Mouse (Mus musculus) left cerebral cortex, adult 18-20 months (tissue): ENCODE measurements around the gene Pdzrn3. TPM values are rescaled to one million over a fixed set of nuclear protein-coding genes. Genes with fewer than 3 reads are reported as not detected.

Source experiments
- DNase-seq, 2 experiments: peaks; one replicate each; pipeline ENCODE4 v3.0.0; 2021 to 2022; ENCODE audit warnings: low spot score in 2 of 2, mixed read lengths in 1 of 2
- total RNA-seq, 2 experiments: library from RNA; stranded (reverse); gene quantifications; 2 replicates each; pipeline ENCODE4 v1.2.3; 2021

Pdzrn3 gene
- total RNA-seq, 2 experiments from 2014 or later = 38.6 to 48.1 TPM

- no peak for DNase-seq
Observed at GRCm38 (mm10) chr6:101296280-101296679, 81.4 kb downstream of the Pdzrn3 start.

DNA sequence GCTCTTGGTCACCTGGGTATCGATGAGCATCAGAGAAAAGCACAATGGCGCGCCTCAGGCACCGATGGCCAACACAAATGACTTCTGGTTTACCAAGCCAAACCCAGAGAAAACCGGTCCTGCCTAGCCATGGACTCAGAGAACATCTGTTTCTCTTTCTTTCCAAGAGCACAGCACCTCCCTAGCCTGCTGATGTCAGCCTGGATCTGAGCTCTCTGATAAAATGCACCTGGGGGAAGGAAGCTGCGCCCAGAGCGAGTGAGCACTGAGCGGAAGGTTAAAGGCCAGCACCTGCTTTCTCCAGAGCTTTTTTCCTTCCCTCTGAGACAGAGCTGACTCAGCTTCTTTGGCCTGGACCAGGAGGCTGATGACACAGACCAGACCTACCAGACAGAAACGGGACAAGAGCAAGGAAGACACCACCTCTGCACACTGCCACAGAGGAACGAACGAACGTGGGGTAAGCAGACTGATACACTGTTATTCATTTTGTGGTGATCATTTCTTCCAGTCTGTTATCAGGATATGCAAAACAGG lies 84.6 kb downstream of the Pdzrn3 start:
- DNase-seq = no peak

DNA sequence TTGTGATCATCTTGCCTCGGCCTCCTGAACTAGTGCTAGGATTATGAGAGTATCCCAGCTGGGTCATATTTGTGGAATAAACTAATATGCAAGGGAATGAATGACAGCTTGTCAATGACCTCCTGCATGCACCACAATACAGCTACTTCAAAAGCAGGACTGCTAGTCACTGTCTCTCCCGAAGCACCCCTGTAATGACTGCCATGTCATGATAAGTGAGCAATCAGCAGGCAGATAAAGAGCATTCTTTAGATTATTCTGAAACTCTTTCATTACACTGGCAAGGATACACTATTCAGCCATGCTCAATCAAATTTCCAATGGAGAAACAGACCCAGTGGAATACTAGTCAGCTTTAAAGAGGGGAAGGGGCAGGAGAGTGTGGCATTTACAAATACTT lies 85.8 kb downstream of the Pdzrn3 start:
- no peak for DNase-seq

- no peak for DNase-seq
Observed at GRCm38 (mm10) chr6:101290160-101290559, 87.5 kb downstream of the Pdzrn3 start.

- peak; percentile 27 to 57 for DNase-seq
Observed at GRCm38 (mm10) chr6:101289428-101289827, 88.3 kb downstream of the Pdzrn3 start.

GRCm38 (mm10) chr6:101287566-101288173 lies 90.0 kb downstream of the Pdzrn3 start:
- DNase-seq = no peak

GRCm38 (mm10) chr6:101287077-101287476 lies 90.6 kb downstream of the Pdzrn3 start:
- DNase-seq = no peak

DNA sequence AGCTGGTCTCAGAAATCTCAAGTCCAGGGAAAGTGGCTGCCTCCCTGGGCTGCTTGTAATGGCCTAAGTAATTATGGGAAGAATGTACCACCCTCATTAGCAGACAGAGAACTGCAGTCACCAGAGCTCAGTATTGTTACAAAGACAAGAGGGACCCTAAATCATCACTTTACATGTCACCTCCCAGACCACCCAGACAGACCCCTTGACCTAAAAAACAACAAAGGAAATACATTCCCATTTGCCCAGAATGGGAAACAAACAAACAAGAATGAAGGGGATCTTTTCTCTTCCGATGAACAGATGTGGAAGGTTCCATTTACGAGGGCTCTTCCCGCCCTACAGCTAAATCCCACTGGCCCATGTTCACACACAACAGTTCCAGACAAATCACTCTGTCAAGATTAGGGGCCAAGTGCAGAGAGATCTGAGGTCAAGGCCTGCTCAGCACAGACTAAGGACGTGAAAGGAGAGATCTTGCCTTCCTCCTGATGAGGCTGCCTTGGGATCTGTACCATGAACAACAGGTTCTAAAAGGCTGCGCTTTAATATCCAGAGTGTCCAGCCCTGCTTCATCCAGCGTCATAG lies 93.2 kb downstream of the Pdzrn3 start:
- DNase-seq = no peak

DNA sequence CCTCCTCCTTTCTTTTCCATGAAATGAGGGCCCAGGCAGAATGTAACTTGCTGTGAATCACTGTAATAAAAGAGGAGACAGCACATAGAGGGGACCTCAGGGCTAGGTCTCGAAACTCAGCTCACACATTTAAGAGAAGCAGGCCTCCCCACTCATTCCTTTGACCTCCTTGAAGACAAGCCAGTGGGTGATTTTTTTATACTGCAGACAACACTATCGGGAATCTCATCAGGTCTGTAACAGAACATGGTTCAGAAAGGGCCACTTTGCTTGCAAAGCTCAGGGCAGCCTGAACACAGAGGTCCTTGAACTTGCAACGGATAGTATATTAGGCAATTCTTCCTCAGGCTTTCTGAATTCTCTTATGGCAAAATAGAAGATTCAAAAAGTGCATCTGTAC lies 93.8 kb downstream of the Pdzrn3 start:
- DNase-seq = no peak

DNA sequence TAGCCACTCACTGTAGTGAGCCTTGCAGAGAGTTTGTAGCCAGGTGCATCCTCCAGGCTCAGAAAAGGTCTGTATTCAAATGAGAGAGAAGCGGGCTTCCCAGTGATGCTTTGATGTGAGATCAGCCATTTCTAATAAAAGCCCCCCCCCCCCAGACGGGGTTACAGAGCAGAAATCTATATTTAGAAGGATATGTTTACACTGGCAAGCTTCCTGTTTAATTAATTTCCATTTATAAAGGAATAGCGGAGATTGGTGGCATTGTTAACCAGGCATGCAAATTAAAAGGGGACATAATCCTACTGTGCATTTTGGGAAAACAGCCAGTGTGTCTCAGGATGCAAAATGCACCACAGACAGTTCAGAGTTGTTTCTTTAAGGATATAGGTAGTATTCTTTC lies 96.1 kb downstream of the Pdzrn3 start:
- DNase-seq = no peak

GRCm38 (mm10) chr6:101280811-101281218 lies 96.9 kb downstream of the Pdzrn3 start:
- no peak for DNase-seq

GRCm38 (mm10) chr6:101278286-101278932 lies 99.3 kb downstream of the Pdzrn3 start:
- DNase-seq = peak in 1 of 2 experiments; percentile 34

- no peak for DNase-seq
Observed at GRCm38 (mm10) chr6:101276261-101276660, 101.4 kb downstream of the Pdzrn3 start.

DNA sequence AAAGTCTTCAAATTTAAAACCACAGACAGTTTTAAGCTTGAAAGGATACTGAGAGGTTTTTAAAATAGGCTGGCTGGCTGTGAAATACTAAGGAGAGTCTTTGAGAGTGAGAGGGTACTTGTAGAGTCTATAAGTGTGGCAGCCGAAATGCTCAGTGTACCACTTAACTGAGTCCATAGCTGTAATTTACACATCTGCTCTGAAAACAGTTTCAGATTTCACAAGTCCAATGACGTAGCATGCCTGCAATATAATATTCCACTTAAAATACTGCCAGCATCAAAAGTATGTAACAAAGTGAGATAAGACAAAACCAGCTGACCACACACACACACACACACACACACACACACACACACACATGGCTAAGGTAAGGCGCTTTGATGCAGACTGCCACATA lies 101.9 kb downstream of the Pdzrn3 start:
- DNase-seq = no peak

GRCm38 (mm10) chr6:101274846-101275245 lies 102.9 kb downstream of the Pdzrn3 start:
- no peak for DNase-seq

DNA sequence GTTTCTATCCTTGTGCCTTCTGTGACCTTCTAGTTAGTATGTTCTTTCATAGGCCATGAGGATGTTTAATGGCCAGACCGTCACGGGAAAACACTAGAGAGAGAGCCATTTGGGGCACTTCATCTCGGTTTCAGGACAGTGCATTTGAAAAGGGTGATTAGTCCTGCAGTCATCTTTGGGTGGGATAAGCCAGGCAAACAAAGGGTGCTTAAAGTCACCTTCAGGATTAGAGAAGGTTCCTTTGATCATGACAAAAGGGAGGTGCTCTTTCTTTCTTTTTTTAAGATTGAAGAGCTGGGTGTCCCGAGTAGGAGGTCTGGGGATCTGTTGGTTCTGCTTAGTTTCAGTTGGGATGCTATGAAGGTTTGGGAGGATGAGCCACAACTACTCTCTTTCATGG lies 105.4 kb downstream of the Pdzrn3 start:
- DNase-seq = no peak

DNA sequence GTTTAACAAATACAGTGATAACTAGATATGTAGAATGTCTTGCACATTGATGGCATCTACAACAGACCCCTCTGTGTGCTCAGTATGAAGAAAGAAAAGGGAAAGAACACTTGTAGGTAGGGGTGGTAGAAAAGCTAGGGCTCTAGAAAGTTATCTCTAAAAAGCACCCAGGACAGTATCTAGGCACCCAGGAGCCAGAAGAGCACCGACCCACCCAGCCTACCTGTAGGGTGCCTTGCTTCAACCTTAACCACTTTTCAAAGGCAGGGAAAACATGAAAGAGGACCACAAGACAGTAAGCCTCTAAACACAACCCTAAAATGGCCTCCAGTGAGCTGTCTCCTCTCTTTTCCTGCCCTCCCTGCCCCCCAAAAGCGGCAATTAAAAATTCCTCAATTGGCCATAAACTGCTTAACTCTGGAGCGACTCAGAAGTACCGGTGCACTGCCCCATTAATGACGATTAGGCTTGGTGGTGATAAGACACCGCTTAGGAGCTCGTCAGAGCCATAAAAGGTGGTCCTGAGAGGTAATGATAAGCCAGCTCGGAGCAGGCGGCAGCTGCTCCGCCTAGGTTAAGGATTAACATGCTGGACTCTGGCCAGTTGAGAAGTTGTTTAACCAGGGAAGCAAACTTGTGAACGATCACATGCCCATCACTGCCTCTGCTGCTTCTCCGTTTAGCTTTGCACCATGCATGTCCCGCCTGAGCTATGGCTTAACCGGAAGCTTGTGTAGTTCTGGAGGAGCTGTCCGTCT lies 106.1 kb downstream of the Pdzrn3 start:
- no peak for DNase-seq

DNA sequence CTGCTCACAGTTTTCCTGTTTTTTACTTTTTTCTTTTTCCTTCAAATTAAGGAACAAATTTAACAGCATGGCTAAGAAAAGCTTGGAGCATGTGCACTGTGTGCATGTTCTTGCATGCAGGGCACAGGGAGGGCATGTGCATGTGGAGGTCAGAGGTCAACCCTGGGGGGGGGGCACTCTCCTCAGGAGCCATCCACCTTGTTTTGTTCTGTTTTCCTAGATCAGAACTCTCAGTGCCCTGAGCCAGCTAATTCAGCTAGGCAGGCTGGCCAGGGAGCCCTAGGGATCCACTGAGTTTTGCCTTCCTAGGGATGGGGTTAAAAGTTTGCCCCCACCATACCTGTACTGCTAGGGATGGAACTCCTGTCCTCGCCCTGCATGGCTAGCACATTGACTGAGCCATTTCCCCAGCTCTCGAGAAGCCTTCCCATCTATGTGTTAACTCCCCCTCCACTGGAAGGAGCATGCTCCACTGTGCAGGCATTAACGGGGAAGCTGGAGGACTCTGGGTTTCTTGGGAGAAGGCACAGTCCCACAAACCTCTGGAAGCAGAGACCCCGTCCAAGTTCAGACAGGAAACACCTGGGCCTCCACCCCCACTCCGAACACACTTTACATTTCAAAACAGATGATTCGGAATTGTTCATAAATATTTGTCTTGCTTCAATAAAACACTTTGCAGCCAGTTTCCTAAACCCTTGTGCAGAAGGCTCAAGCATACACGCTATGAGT lies 107.4 kb downstream of the Pdzrn3 start:
- DNase-seq = no peak

- DNase-seq = no peak
Observed at GRCm38 (mm10) chr6:101269335-101270094, 108.2 kb downstream of the Pdzrn3 start.

- no peak for DNase-seq
Observed at GRCm38 (mm10) chr6:101268266-101268665, 109.4 kb downstream of the Pdzrn3 start.
